ENCODE assay signal across 8 mouse cellular contexts in genomic region chr1:180640605-180641125, GRCm38 (mm10). TPM values are rescaled to one million over a fixed set of nuclear protein-coding genes. Genes with fewer than 3 reads are reported as not detected.
DNase-seq lines count a peak whose midpoint lies in the region; ATAC-seq lines count a peak whose summit lies in the region.

No protein-coding gene starts in this region.

- peak overlapping the region; percentile 97 for H3K27ac ChIP-seq in limb, embryonic 12.5 days
- H3K27ac ChIP-seq in midbrain, embryonic 10.5 days (replicated peaks): peak overlapping the region; percentile 99

- peak overlapping the region; percentile 98 for H3K9ac ChIP-seq in limb, embryonic 12.5 days (replicated peaks)

- H3K4me1 ChIP-seq in limb, embryonic 12.5 days (replicated peaks): peaks cover 32% of the 10 kb centered on the region
- peaks cover 32% of the 10 kb centered on the region for H3K4me1 ChIP-seq in midbrain, embryonic 10.5 days

- H3K9me3 ChIP-seq in limb, embryonic 12.5 days: no peaks in the 10 kb centered on the region
- no peaks in the 10 kb centered on the region for H3K9me3 ChIP-seq in midbrain, embryonic 10.5 days (replicated peaks)

- peak; percentile 35 to 43 for DNase-seq in thymus, postnatal 10 days (ENCODE audit: low spot score in 2 of 2)
- no peak for DNase-seq in thymus, postnatal 0 days (ENCODE audit: low spot score)
- peak; percentile 64 for DNase-seq in embryo, embryonic 10 days (ENCODE audit: low spot score)
- DNase-seq in gastrocnemius, postnatal 10 days: peak; percentile 64
- DNase-seq in induced T-regulatory cell, adult 2 months (ENCODE audit: low read depth): peak; percentile 62
- DNase-seq in midbrain, embryonic 10.5 days (ENCODE audit: low spot score): peak; percentile 76
- DNase-seq in spleen, postnatal 36 days (ENCODE audit: low spot score in 2 of 2): peak; percentile 10 to 28

- peaks cover 6% of the 10 kb centered on the region; the same call in 1 of the 2 replicates for H3K36me3 ChIP-seq in limb, embryonic 12.5 days
- peaks cover 13% of the 10 kb centered on the region for H3K36me3 ChIP-seq in midbrain, embryonic 10.5 days

- no peaks in the 10 kb centered on the region for H3K27me3 ChIP-seq in limb, embryonic 12.5 days
- H3K27me3 ChIP-seq in midbrain, embryonic 10.5 days (ENCODE audit: low read depth, poor library complexity, severe bottlenecking): no peaks in the 10 kb centered on the region

- peak; percentile 49 for ATAC-seq in limb, embryonic 12.5 days (ENCODE audit: insufficient number of reproducible peaks, insufficient read depth, low FRiP score, low TSS enrichment, low read depth)

- WGBS in limb, embryonic 12.5 days: under 1% methylated on average over 53 of the region's 61 CpGs
- under 1% methylated on average over 61 of the region's 61 CpGs for WGBS in midbrain, embryonic 10.5 days

- H3K4me2 ChIP-seq in limb, embryonic 12.5 days: peak overlapping the region; percentile 78

- H3K4me3 ChIP-seq in limb, embryonic 12.5 days (replicated peaks): peak overlapping the region; percentile 95
- H3K4me3 ChIP-seq in midbrain, embryonic 10.5 days: peak overlapping the region; percentile 86

RNA-seq across cellular contexts. Expression of gene Lin9, which starts 0.3 kb away (rescaled TPM):
- polyA plus RNA-seq in thymus, postnatal 0 days (2015; fragmentation: Nextera tagmentation; extraction: Ambion mirVana): 22.6 and 22.9 TPM in 2 replicates
- total RNA-seq in gastrocnemius, postnatal 10 days (2021): 1 to 10 TPM; 5.0 to 5.8 TPM
- 29.2 and 29.8 TPM in 2 replicates for polyA plus RNA-seq in limb, embryonic 12.5 days (2016; fragmentation: Nextera tagmentation; extraction: Ambion mirVana)
- polyA plus RNA-seq in midbrain, embryonic 10.5 days (2016; fragmentation: Nextera tagmentation; extraction: Ambion mirVana): 23.2 and 24.0 TPM in 2 replicates

RNA-seq across cellular contexts. Expression of gene Mixl1, which starts 56.2 kb away (rescaled TPM):
- 0.54 and 0.55 TPM in 2 replicates for polyA plus RNA-seq in thymus, postnatal 0 days (2015; fragmentation: Nextera tagmentation; extraction: Ambion mirVana)
- total RNA-seq in gastrocnemius, postnatal 10 days (2021): not detected
- 0.18 and 0.20 TPM in 2 replicates for polyA plus RNA-seq in limb, embryonic 12.5 days (2016; fragmentation: Nextera tagmentation; extraction: Ambion mirVana)
- polyA plus RNA-seq in midbrain, embryonic 10.5 days (2016; fragmentation: Nextera tagmentation; extraction: Ambion mirVana): 0.05 and 0.09 TPM in 2 replicates
